Mouse (Mus musculus) megakaryocyte, embryonic 14.5 days (primary cell): ENCODE measurements at regions not wholly inside any gene's neighbourhood (a gene's known extent, or its start where the extent isn't known, plus 50 kb on each side); places are given as distances from the start of the nearest gene placed in this dataset.

Source experiments
- FLI1 ChIP-seq: IDR thresholded peaks from 2 replicates; pipeline ENCODE4 v1.6.1; 2012; ENCODE audit warnings: low read length, inconsistent platforms, mixed read lengths
- GATA1 ChIP-seq: IDR thresholded peaks from 3 replicates; pipeline ENCODE4 v1.6.1; 2012; ENCODE audit warnings: mixed read lengths, low read length, inconsistent platforms, borderline replicate concordance

- TF ChIP-seq GATA1 (no peak), FLI1 (no peak)
Observed at GRCm38 (mm10) chr2:94215455-94215854, 57.7 kb upstream of the Hsd17b12 start.
